Mouse (Mus musculus): Measurements from ENCODE around the gene Prkrip1. TPM values are rescaled to one million over a fixed set of nuclear protein-coding genes. Genes with fewer than 3 reads are reported as not detected.

Gene Prkrip1
- total and polyA plus RNA-seq, 3 experiments: 45.5 to 94.8 (median 47.7) TPM

GRCm38 (mm10) chr5:136172939-136173338 is 25.8 kb downstream of the Prkrip1 start:
- Histone ChIP-seq H3K4me2 (ENCODE audit: insufficient read depth, low read depth, poor library complexity, severe bottlenecking) (no peak overlapping the region), H3K36me3 (replicated peaks in 1 of 2; ENCODE audit: control insufficient read depth in 1 of 2, insufficient read depth in 1 of 2, low read length in 1 of 2) (peaks cover 3 to 20% of the 10 kb centered on the region in 2 experiments), H3K4me3 (replicated peaks in 1 of 3; ENCODE audit: low read depth in 2 of 3, low read length in 2 of 3, poor library complexity in 1 of 3) (no peak overlapping the region), H3K27ac (ENCODE audit: insufficient read depth, low read depth) (no peak overlapping the region), H3K9ac (ENCODE audit: insufficient read depth, low read depth) (no peak overlapping the region), H3K79me2 (replicated peaks; ENCODE audit: control insufficient read depth, extremely low read depth, insufficient read depth, poor library complexity, severe bottlenecking) (no peaks in the 10 kb centered on the region), H3K9me3 (replicated peaks; ENCODE audit: low read length) (peaks cover 8% of the 10 kb centered on the region), H3K27me3 (replicated peaks) (no peaks in the 10 kb centered on the region), H3K4me1 (ENCODE audit: control insufficient read depth in 1 of 2, insufficient read depth in 2 of 2) (peaks cover 6 to 31% of the 10 kb centered on the region in 2 experiments; a peak in 3 of 4 replicates)
- dilution Hi-C loops (cut with MboI; ENCODE audit: extremely low pct_ligation_motif_present, extremely low pct_unique_long_range_greater_than_20kb, low sequenced_read_pairs) (no loop called here), in situ Hi-C loops (cut with MboI; ENCODE audit: low pct_ligation_motif_present, low pct_unique_long_range_greater_than_20kb, low sequenced_read_pairs) (loop anchor here (10.0 kb wide), 1 partner anchor 188 kb away; the partner anchor contains the start of gene Zp3)
- TF ChIP-seq ETS1 (conservative IDR thresholded peaks at IDR 0.05; ENCODE audit: low read depth, low read length) (no peak), NRF1 (IDR thresholded peaks at IDR 0.05; ENCODE audit: low read depth, low read length) (no peak), MAFK (IDR thresholded peaks at IDR 0.05; ENCODE audit: insufficient replicate concordance, low read length) (no peak), ZNF384 (IDR thresholded peaks at IDR 0.05; ENCODE audit: low read depth, low read length) (peak; percentile 72)
- DNase-seq (ENCODE audit: extremely low read depth): no peak

GRCm38 (mm10) chr5:136171363-136172341 is 27.1 kb downstream of the Prkrip1 start:
- Histone ChIP-seq H3K9ac (ENCODE audit: insufficient read depth, low read depth) (peak overlapping the region; percentile 33; the same call in 1 of the 2 replicates), H3K9me3 (replicated peaks; ENCODE audit: low read length) (peaks cover 10% of the 10 kb centered on the region), H3K27me3 (replicated peaks) (no peaks in the 10 kb centered on the region), H3K79me2 (replicated peaks; ENCODE audit: control insufficient read depth, extremely low read depth, insufficient read depth, poor library complexity, severe bottlenecking) (no peaks in the 10 kb centered on the region), H3K27ac (ENCODE audit: insufficient read depth, low read depth) (peak overlapping the region; percentile 62), H3K4me3 (replicated peaks in 1 of 3; ENCODE audit: low read depth in 2 of 3, low read length in 2 of 3, poor library complexity in 1 of 3) (peak overlapping the region; percentile 66 to 85 (median 70)), H3K4me2 (ENCODE audit: insufficient read depth, low read depth, poor library complexity, severe bottlenecking) (peak overlapping the region; percentile 39), H3K36me3 (replicated peaks in 1 of 2; ENCODE audit: control insufficient read depth in 1 of 2, insufficient read depth in 1 of 2, low read length in 1 of 2) (peaks cover 7 to 20% of the 10 kb centered on the region in 2 experiments), H3K4me1 (ENCODE audit: control insufficient read depth in 1 of 2, insufficient read depth in 2 of 2) (peaks cover 6 to 42% of the 10 kb centered on the region in 2 experiments; a peak in 3 of 4 replicates)
- dilution Hi-C loops (cut with MboI; ENCODE audit: extremely low pct_ligation_motif_present, extremely low pct_unique_long_range_greater_than_20kb, low sequenced_read_pairs) (no loop called here), in situ Hi-C loops (cut with MboI; ENCODE audit: low pct_ligation_motif_present, low pct_unique_long_range_greater_than_20kb, low sequenced_read_pairs) (loop anchor here (10.0 kb wide), 1 partner anchor 187 kb away; the partner anchor contains the start of gene Zp3)
- peak; percentile 41 for DNase-seq (ENCODE audit: extremely low read depth)
- TF ChIP-seq USF1 (IDR thresholded peaks at IDR 0.05; ENCODE audit: low read depth, low read length): no peak
- TF ChIP-seq E2F4 (IDR thresholded peaks at IDR 0.05; ENCODE audit: insufficient replicate concordance, low read depth, low read length): no peak
- TF ChIP-seq CTCF (conservative IDR thresholded peaks at IDR 0.05 in 1 of 2, IDR thresholded peaks at IDR 0.05 in 1 of 2; ENCODE audit: low read depth in 2 of 2, low read length in 2 of 2): no peak
- no peak for TF ChIP-seq PAX5 (IDR thresholded peaks at IDR 0.05; ENCODE audit: low read length)
- TF ChIP-seq HCFC1 (IDR thresholded peaks at IDR 0.05; ENCODE audit: low read depth, low read length): no peak; the same call in 1 of the 2 replicates
- peak; percentile 11; the same call in 1 of the 2 replicates for TF ChIP-seq TCF12 (IDR thresholded peaks at IDR 0.05; ENCODE audit: low read depth, low read length)
- TF ChIP-seq USF2 (conservative IDR thresholded peaks at IDR 0.05; ENCODE audit: low read depth, low read length): no peak
- TF ChIP-seq JUN (IDR thresholded peaks at IDR 0.05; ENCODE audit: insufficient read depth, low read depth, low read length): no peak
- no peak for TF ChIP-seq POLR2AphosphoS2 (IDR thresholded peaks at IDR 0.05; ENCODE audit: low read depth, low read length)
- no peak for TF ChIP-seq MAZ (IDR thresholded peaks at IDR 0.05; ENCODE audit: low read depth, low read length)
- TF ChIP-seq MAX (IDR thresholded peaks at IDR 0.05; ENCODE audit: low read length): no peak; the same call in 1 of the 2 replicates
- TF ChIP-seq SIN3A (IDR thresholded peaks at IDR 0.05; ENCODE audit: low read length): no peak
- TF ChIP-seq JUND (conservative IDR thresholded peaks at IDR 0.05; ENCODE audit: low read depth, low read length): no peak
- no peak for TF ChIP-seq IRF4 (IDR thresholded peaks at IDR 0.05; ENCODE audit: low read depth, low read length)
- TF ChIP-seq MYC (IDR thresholded peaks at IDR 0.05; ENCODE audit: low read depth, low read length): peak; percentile 21; the same call in 1 of the 2 replicates
- TF ChIP-seq MEF2A (IDR thresholded peaks at IDR 0.05; ENCODE audit: borderline replicate concordance, low read depth, low read length): no peak
- no peak for TF ChIP-seq ZNF384 (IDR thresholded peaks at IDR 0.05; ENCODE audit: low read depth, low read length)
- no peak for TF ChIP-seq RCOR1 (conservative IDR thresholded peaks at IDR 0.05; ENCODE audit: low read depth, low read length)
- no peak for TF ChIP-seq NELFE (IDR thresholded peaks at IDR 0.05; ENCODE audit: low read depth, low read length)
- TF ChIP-seq CHD2 (IDR thresholded peaks at IDR 0.05; ENCODE audit: low read length): no peak
- no peak for TF ChIP-seq KAT2A (IDR thresholded peaks at IDR 0.05; ENCODE audit: insufficient replicate concordance, low read length)
- TF ChIP-seq NRF1 (IDR thresholded peaks at IDR 0.05; ENCODE audit: low read depth, low read length): no peak
- TF ChIP-seq UBTF (IDR thresholded peaks at IDR 0.05; ENCODE audit: low read depth, low read length): no peak
- TF ChIP-seq ETS1 (conservative IDR thresholded peaks at IDR 0.05; ENCODE audit: low read depth, low read length): no peak
- TF ChIP-seq ZKSCAN1 (IDR thresholded peaks at IDR 0.05; ENCODE audit: borderline replicate concordance, low read depth, low read length): no peak
- TF ChIP-seq BHLHE40 (IDR thresholded peaks at IDR 0.05; ENCODE audit: low read depth, low read length): peak; percentile 29; the same call in 1 of the 2 replicates
- TF ChIP-seq POLR2A (IDR thresholded peaks at IDR 0.05; ENCODE audit: low read depth, low read length): peak; percentile 34
- TF ChIP-seq EP300 (IDR thresholded peaks at IDR 0.05; ENCODE audit: low read length): no peak; the same call in 1 of the 2 replicates

Measured in CH12.LX (cell line).